In genomic region chr16:85901581-85901910, GRCm38 (mm10) we compare ENCODE assay signal across 9 mouse cellular contexts. TPM values are rescaled to one million over a fixed set of nuclear protein-coding genes. Genes with fewer than 3 reads are reported as not detected.
DNase-seq lines count a peak whose midpoint lies in the region; ATAC-seq and TF ChIP-seq lines count a peak whose summit lies in the region.
"Had no signal": no experiment of that assay in that cellular context is flagged by ENCODE, and none has a peak within 500 bp of the region (broad histone marks: within the 10 kb centered on the region; RNA-seq: fewer than 3 reads in every experiment).

Gene Adamts5, minus strand, starts transcription at chr16:85901828.

- WGBS in heart, embryonic 12.5 days = 6% methylated on average over 13 of the region's 13 CpGs

- intact Hi-C loops in left cerebral cortex, adult 2 months (cut with DNase I) = no loop called here
- intact Hi-C loops in left cerebral cortex, postnatal 14 days (cut with DNase I) = no loop called here

- no peaks in the 10 kb centered on the region for H3K9me3 ChIP-seq in heart, embryonic 12.5 days (replicated peaks)

- no peaks in the 10 kb centered on the region for H3K36me3 ChIP-seq in heart, embryonic 12.5 days

- no peak for DNase-seq in left cerebral cortex, adult 2 months (ENCODE audit: extremely low spot score in 1 of 2, low spot score in 2 of 2)
- DNase-seq in left cerebral cortex, adult 8-10 months (ENCODE audit: low spot score in 2 of 2) = no peak
- DNase-seq in kidney, postnatal 4 days = peak; percentile 45 to 66
- peak; percentile 56 for DNase-seq in neural tube, embryonic 10.5 days (ENCODE audit: extremely low spot score, low spot score)
- DNase-seq in left cerebral cortex, postnatal 14 days (ENCODE audit: low spot score in 2 of 2) = no peak

- H3K9ac ChIP-seq in heart, embryonic 12.5 days = peak within 1 kb of the TSS; percentile 74

- H3K27me3 ChIP-seq in heart, embryonic 12.5 days (replicated peaks) = 0 out of 2 replicates have a peak, but pooled peaks cover 4% of the 10 kb centered on the region

- TF ChIP-seq CTCF in left cerebral cortex, adult 2 months (IDR thresholded peaks at IDR 0.05) = no peak

- H3K4me2 ChIP-seq in heart, embryonic 12.5 days = peak within 1 kb of the TSS; percentile 99

- peak; percentile 48 for ATAC-seq in common myeloid progenitor, adult 5-6 weeks (replicated peaks; ENCODE audit: low read depth, poor library complexity, severe bottlenecking)
- ATAC-seq in heart, embryonic 12.5 days (ENCODE audit: insufficient number of reproducible peaks, low FRiP score) = 0 out of 2 replicates have a peak, but pooled peaks have one; percentile 38
- no peak for ATAC-seq in CD4-positive, CD25-positive, alpha-beta regulatory T cell, adult 4 months

- H3K4me3 ChIP-seq in left cerebral cortex, adult 2 months = peak within 1 kb of the TSS; percentile 49
- H3K4me3 ChIP-seq in heart, embryonic 12.5 days = peak within 1 kb of the TSS; percentile 65

- H3K4me1 ChIP-seq in heart, embryonic 12.5 days (replicated peaks) = peaks cover 17% of the 10 kb centered on the region

- H3K27ac ChIP-seq in left cerebral cortex, adult 2 months = peak within 1 kb of the TSS; percentile 38; the same call in 1 of the 2 replicates
- peak within 1 kb of the TSS; percentile 68 for H3K27ac ChIP-seq in heart, embryonic 12.5 days (ENCODE audit: poor library complexity, severe bottlenecking)
- H3K27ac ChIP-seq: macrophage had no signal

RNA-seq across cellular contexts. Expression of gene Adamts5, which starts in this region (rescaled TPM):
- total RNA-seq in left cerebral cortex, adult 2 months (2021) = 1 to 10 TPM in 1 of 2 experiments, under 1 TPM in 1; 0.97 to 1.0 TPM
- 1 to 10 TPM in 1 of 4 experiments, under 1 TPM in 3; 0.74 to 1.1 (median 0.83) TPM for total RNA-seq in left cerebral cortex, adult 8-10 months (2022)
- not detected in 2 replicates for total RNA-seq in common myeloid progenitor, adult 5-6 weeks (2017)
- 4.6 TPM in 2 replicates for polyA plus RNA-seq in heart, embryonic 12.5 days (2016; fragmentation: Nextera tagmentation; extraction: Ambion mirVana)
- not detected for polyA plus RNA-seq in CD4-positive, CD25-positive, alpha-beta regulatory T cell, adult 4 months (2017; shearing (Covaris generic))
- total RNA-seq in left cerebral cortex, postnatal 14 days (2021) = 1 to 10 TPM; 1.4 to 1.6 TPM
- polyA plus RNA-seq: macrophage had no signal

Comparison
In these comparisons a context has a peak if more than half of its experiments do, and no peak if none do; other contexts are left out.
1. Peak in ATAC-seq in common myeloid progenitor, adult 5-6 weeks; RNA of the gene not detected or under 1 TPM.
2. DNase-seq: peak in kidney, postnatal 4 days (2 of 2) and neural tube, embryonic 10.5 days (single experiment); none in left cerebral cortex, adult 2 months (0 of 2), left cerebral cortex, adult 8-10 months (0 of 2) and left cerebral cortex, postnatal 14 days (0 of 2).